Mouse (Mus musculus): ENCODE data around the gene Ryr2.

GRCm38 (mm10) chr13:11831210-11831609, 275.5 kb downstream of the Ryr2 start:
- no peak for TF ChIP-seq CTCF (IDR thresholded peaks at IDR 0.05; ENCODE audit: borderline replicate concordance, extremely low read depth, insufficient read depth, insufficient read length)
- no peak for TF ChIP-seq POLR2A (IDR thresholded peaks at IDR 0.05; ENCODE audit: borderline replicate concordance, extremely low read depth, insufficient read depth, insufficient read length, poor library complexity, severe bottlenecking)
